Mouse (Mus musculus) heart, embryonic 12.5 days (tissue): Measurements from ENCODE around the gene Tnfaip1. TPM values are rescaled to one million over a fixed set of nuclear protein-coding genes. Genes with fewer than 3 reads are reported as not detected.
A peak's percentile ranks its signal among the peaks of the same experiment; 100 is the strongest.

Source experiments
- ATAC-seq: fragments of 200-750 bp; cut with Nextera tagmentation; 2 replicates; pipeline ENCODE4 v1.8.0; 2017; ENCODE audit warnings: moderate TSS enrichment, moderate library complexity; ENCODE audit not compliant: insufficient number of reproducible peaks, low FRiP score
- H3K27ac ChIP-seq: fragments of 300-500 bp; sonication (generic); 2 replicates; pipeline ENCODE4 v1.5.1; 2016; ENCODE audit warnings: mild to moderate bottlenecking, moderate library complexity; ENCODE audit not compliant: poor library complexity, severe bottlenecking
- H3K27me3 ChIP-seq: fragments of 300-500 bp; sonication (generic); replicated peaks from 2 replicates; pipeline ENCODE4 v1.6.1; 2016; ENCODE audit warnings: mild to moderate bottlenecking, moderate library complexity
- H3K36me3 ChIP-seq: fragments of 300-500 bp; sonication (generic); 2 replicates; pipeline ENCODE4 v1.6.1; 2016; ENCODE audit warnings: mild to moderate bottlenecking, moderate library complexity
- H3K4me1 ChIP-seq: fragments of 300-500 bp; sonication (generic); replicated peaks from 2 replicates; pipeline ENCODE4 v1.6.1; 2016; ENCODE audit warnings: mild to moderate bottlenecking
- H3K4me2 ChIP-seq: fragments of 300-500 bp; sonication (generic); 2 replicates; pipeline ENCODE4 v1.6.1; 2016; ENCODE audit warnings: mild to moderate bottlenecking, moderate library complexity
- H3K4me3 ChIP-seq: fragments of 300-500 bp; sonication (generic); 2 replicates; pipeline ENCODE4 v1.5.1; 2016; ENCODE audit warnings: mild to moderate bottlenecking
- H3K9ac ChIP-seq: fragments of 300-500 bp; sonication (generic); 2 replicates; pipeline ENCODE4 v1.6.1; 2016; ENCODE audit warnings: mild to moderate bottlenecking, moderate library complexity
- H3K9me3 ChIP-seq: fragments of 300-500 bp; sonication (generic); replicated peaks from 2 replicates; pipeline ENCODE4 v1.6.1; 2016; ENCODE audit warnings: mild to moderate bottlenecking, moderate library complexity
- WGBS: fragments of 180-500 bp; shearing (Covaris S2); methylation state at CpG from one replicate; pipeline ENCODE4 v1.1.7; 2016; 5-methylcytosine and 5-hydroxymethylcytosine counted together
- polyA plus RNA-seq: library from polyadenylated mRNA; unstranded; fragments of >200 nt; fragmentation: Nextera tagmentation; extraction: Ambion mirVana; gene quantifications from 2 replicates; pipeline ENCODE4 v1.2.1, GENCODE M21; 2016

Gene Tnfaip1
- polyA plus RNA-seq, 1 experiment from 2014 or later = 80.1 TPM

DNA sequence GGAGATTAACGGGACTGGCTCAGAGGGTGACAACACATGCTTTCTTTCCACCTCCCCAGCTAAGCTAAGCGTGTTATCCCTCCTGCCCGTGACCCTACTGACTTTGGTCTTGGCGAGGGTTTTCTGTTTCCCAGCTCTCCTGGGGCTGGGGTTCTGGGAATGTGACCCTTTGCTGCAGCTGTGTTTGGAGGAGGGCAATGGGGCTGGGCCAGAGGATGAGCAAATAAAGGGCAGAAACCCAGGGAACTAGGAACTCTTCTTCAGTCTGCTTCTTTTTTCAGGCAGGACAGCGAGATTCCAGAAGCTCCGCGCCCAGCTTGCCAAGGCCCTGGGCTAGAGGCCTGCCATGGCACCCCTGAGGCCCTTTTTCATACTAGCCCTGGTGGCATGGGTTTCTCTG, 37.1 kb downstream of the Tnfaip1 start, which contains the start of gene Vtn:
TSS of gene Vtn (plus strand) at position 88 of the 400 bp plus-strand sequence.
- H3K27me3 ChIP-seq = peaks cover 85% of the 10 kb centered on the region
- WGBS = 63% methylated on average over 7 of the region's 7 CpGs
- no peaks in the 10 kb centered on the region for H3K36me3 ChIP-seq
- peaks cover 13% of the 10 kb centered on the region for H3K4me1 ChIP-seq
- no peak within 1 kb of the TSS for H3K27ac ChIP-seq
- H3K4me3 ChIP-seq = peak within 1 kb of the TSS; percentile 57
- no peaks in the 10 kb centered on the region for H3K9me3 ChIP-seq
- no peak for ATAC-seq
- H3K9ac ChIP-seq = no peak within 1 kb of the TSS
- H3K4me2 ChIP-seq = peak within 1 kb of the TSS; percentile 97

DNA sequence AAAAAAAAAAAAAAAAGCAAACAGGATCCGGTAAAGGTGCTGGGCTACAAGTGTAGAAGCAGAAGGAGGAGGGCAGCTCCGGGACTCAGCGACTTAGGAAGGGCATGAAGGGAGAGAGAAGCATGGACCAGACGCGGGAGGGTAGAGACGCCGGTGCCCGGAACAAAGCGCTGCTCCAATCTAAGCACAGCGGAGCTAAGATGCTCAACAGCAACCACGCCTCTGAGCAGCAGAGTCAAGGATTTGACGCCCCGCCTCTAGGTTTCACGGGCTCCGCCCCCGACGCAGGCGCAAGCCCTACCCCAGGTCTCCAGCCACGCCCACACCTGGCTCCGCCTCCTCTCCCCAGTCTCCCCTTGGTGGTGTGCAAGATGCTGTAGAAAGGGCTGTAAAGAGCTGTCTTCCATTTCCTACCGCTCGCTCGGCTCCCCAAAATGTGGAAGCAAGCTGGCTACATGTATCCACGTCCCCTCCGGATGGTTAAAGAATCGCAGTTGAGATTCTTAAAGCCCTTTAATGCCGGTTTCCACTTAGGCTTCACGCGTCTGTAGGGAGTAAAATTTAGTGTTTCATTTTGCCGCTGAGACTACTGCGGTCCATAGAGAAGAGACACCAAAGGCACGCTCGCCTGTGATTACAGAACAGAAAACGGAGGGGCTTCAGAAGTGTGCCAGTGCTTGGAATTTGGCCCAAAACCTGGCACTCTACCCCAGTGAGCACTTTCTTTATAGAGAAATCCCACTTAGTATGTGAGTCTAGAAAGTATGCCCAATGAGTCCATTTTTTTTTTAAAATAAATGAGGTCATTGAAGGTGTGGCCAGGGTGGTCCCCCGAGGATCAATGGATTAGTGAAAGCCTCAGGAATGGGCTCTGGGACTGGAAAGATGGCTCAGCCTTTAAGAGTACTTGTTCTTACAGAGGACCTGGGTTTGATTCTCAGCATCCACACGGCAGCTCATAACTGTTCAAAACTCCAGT, 38.3 kb downstream of the Tnfaip1 start, which contains the start of gene Sarm1:
TSS of gene Sarm1 (minus strand) at position 211 of the 979 bp plus-strand sequence.
- peak; percentile 93 for ATAC-seq
- no peaks in the 10 kb centered on the region for H3K36me3 ChIP-seq
- H3K27ac ChIP-seq = no peak within 1 kb of the TSS
- peaks cover 85% of the 10 kb centered on the region for H3K27me3 ChIP-seq
- H3K4me1 ChIP-seq = peaks cover 13% of the 10 kb centered on the region
- peak within 1 kb of the TSS; percentile 35; the same call in 1 of the 2 replicates for H3K9ac ChIP-seq
- H3K9me3 ChIP-seq = no peaks in the 10 kb centered on the region
- H3K4me2 ChIP-seq = peak within 1 kb of the TSS; percentile 97
- peak within 1 kb of the TSS; percentile 57 for H3K4me3 ChIP-seq
- 3% methylated on average over 36 of the region's 36 CpGs for WGBS

DNA sequence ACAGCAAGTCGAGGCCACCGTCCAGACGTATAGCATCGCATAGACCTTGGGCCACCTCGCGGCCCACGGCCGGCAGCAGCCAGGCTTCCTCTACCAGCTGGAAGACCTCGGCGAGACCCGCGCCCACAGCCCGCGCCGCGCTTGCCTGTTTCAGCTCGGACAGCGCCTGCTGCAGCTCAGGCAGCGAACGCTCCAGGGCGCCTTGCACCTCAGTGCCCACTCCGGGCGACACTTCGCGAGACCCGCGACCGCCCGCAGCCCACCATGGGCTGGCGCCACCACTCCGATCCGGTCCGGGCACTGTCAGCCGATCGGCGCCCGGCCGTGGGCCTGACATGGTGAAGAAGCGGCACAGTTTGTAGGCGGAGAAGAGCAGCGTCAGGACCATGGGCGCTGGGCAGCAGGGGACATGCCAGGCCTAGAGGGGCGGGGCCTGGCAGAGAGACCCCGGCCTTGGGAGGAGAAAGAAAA, 39.0 kb downstream of the Tnfaip1 start:
- Histone ChIP-seq H3K27ac (no peak overlapping the region), H3K36me3 (no peaks in the 10 kb centered on the region), H3K4me2 (peak overlapping the region; percentile 97), H3K4me1 (peaks cover 13% of the 10 kb centered on the region), H3K9ac (peak overlapping the region; percentile 35; the same call in 1 of the 2 replicates), H3K9me3 (no peaks in the 10 kb centered on the region), H3K4me3 (peak overlapping the region; percentile 57), H3K27me3 (peaks cover 87% of the 10 kb centered on the region)
- no peak for ATAC-seq
- under 1% methylated on average over 44 of the region's 44 CpGs for WGBS

DNA sequence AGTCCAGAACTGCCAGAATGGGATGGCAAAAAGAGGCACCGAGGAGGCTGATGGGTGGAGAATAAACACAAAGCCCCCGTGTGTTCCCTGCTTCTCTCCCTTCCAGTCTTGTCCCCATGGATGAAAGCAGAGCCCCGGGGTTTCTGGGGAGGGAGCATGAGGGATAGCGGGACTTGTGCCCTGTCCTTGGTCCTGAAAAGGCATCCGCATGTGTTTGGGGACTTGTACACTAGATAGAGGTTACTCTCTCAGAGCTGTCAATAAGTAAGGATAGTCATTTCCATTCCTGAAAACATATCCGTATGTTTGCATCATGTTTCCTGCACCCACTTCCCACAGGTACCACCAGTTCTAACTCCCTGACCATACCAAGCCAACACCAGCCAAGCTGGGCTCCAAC, 40.2 kb downstream of the Tnfaip1 start:
- Histone ChIP-seq H3K27me3 (peaks cover 87% of the 10 kb centered on the region), H3K9me3 (no peaks in the 10 kb centered on the region), H3K4me3 (no peak overlapping the region), H3K4me1 (peaks cover 15% of the 10 kb centered on the region), H3K4me2 (no peak overlapping the region), H3K9ac (no peak overlapping the region), H3K36me3 (no peaks in the 10 kb centered on the region), H3K27ac (no peak overlapping the region)
- no peak for ATAC-seq
- 4% methylated on average over 6 of the region's 6 CpGs for WGBS

DNA sequence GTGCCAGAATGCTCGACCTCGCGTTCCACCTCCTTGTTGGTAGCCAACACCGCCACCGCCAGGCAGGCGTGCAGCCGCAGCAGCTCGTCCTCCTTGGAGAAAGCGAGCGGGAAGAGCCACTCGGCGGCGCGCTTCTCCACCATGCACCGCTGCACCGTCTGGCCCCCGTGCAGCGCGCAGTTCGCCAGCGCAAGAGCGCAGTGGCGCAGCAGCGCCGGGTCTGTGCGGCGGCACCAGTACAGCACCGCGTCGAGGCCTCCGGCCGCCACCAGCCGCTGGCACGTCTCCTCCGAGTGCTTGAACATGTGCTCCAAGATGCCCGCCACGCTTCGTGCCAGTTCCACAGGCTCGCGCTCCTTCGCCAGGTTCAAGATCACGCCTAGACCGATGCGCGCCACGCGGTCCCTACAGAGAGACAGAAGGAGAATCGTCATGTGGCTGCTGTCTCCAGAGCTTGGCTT, 45.3 kb downstream of the Tnfaip1 start:
- no peak for ATAC-seq
- Histone ChIP-seq H3K9ac (no peak overlapping the region), H3K4me2 (peak overlapping the region; percentile 60), H3K4me1 (0 out of 2 replicates have a peak, but pooled peaks cover 8% of the 10 kb centered on the region), H3K9me3 (no peaks in the 10 kb centered on the region; the same call in 1 of the 2 replicates), H3K27ac (no peak overlapping the region), H3K36me3 (no peaks in the 10 kb centered on the region), H3K4me3 (peak overlapping the region; percentile 27), H3K27me3 (peaks cover 90% of the 10 kb centered on the region)
- 11% methylated on average over 47 of the region's 48 CpGs for WGBS

DNA sequence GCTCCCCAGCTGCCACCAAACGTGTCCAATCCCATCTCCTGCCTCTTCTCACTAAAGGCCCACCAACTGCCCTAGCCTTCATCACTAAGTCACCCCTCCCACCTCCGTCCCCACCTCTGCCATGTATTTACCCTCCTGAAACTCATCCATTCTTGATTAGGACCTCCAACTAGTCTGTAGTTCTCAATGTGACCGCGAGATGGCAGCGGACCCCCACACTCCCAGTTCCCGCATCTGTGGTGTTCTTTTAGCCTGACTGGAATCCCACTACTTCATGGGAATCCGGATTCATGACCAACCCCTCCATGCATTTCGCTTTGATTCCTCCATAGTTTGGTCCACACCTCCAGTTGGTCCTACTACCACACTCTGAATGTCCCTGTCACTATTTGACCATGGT, 48.0 kb downstream of the Tnfaip1 start:
- H3K4me3 ChIP-seq = no peak overlapping the region
- H3K27me3 ChIP-seq = peaks cover 88% of the 10 kb centered on the region
- H3K27ac ChIP-seq = no peak overlapping the region
- no peak overlapping the region for H3K9ac ChIP-seq
- H3K4me2 ChIP-seq = no peak overlapping the region
- no peak for ATAC-seq
- 0 out of 2 replicates have a peak, but pooled peaks cover 8% of the 10 kb centered on the region for H3K4me1 ChIP-seq
- 5% methylated on average over 8 of the region's 8 CpGs for WGBS
- no peaks in the 10 kb centered on the region; the same call in 1 of the 2 replicates for H3K9me3 ChIP-seq
- no peaks in the 10 kb centered on the region for H3K36me3 ChIP-seq

DNA sequence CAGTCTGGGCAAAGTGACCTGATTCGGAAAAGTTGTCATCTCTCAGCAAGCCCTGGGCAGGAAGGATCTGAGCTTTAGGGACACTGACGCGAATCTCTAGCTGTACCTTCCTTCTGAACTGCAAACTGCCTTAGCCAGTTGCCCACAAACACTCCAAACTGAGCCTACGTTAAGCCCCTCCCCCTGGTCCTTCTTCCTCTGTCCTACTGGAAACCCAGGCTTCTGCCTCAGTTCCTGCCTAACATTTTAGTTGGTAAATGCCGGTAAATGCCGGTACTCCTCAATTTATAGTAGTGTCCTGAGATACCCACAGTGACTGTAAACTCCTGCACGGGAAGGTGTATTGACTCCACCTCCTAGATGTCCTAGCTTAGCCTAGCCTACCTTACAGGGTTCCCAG, 52.5 kb downstream of the Tnfaip1 start:
- Histone ChIP-seq H3K4me1 (no peaks in the 10 kb centered on the region), H3K27ac (no peak overlapping the region), H3K4me3 (no peak overlapping the region), H3K9me3 (no peaks in the 10 kb centered on the region; the same call in 1 of the 2 replicates), H3K36me3 (no peaks in the 10 kb centered on the region), H3K4me2 (no peak overlapping the region), H3K9ac (no peak overlapping the region), H3K27me3 (peaks cover 78% of the 10 kb centered on the region)
- ATAC-seq = no peak
- 51% methylated on average over 7 of the region's 7 CpGs for WGBS

DNA sequence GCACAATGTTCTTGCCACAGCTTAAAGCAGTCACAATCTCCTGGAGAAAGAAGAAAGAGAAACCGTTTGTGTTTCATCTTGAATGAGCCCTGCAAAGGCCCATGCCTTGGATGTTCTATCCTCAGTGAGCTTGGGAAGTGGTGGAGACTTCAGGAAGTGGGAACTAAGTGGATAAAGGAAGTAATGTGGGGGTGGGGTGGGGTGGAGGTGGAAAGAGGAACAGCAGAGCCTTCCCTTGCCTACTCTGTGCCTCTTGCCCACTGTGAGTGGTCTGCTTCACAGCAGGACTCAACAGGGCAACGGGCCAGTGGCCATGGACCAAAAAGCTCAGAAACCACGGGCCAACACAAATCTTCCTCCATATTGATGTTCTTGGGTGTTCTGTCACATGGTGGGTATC, 60.8 kb downstream of the Tnfaip1 start:
- H3K9me3 ChIP-seq = no peaks in the 10 kb centered on the region
- H3K4me2 ChIP-seq = no peak overlapping the region
- no peak overlapping the region for H3K27ac ChIP-seq
- no peak for ATAC-seq
- no peak overlapping the region for H3K4me3 ChIP-seq
- no peaks in the 10 kb centered on the region for H3K4me1 ChIP-seq
- WGBS = 56% methylated on average over 3 of the region's 3 CpGs
- peaks cover 11% of the 10 kb centered on the region; the same call in 1 of the 2 replicates for H3K27me3 ChIP-seq
- no peaks in the 10 kb centered on the region for H3K36me3 ChIP-seq
- H3K9ac ChIP-seq = no peak overlapping the region

Other genes with a start within 250 kb of the Tnfaip1 start
- gene BC030499, start 245.5 kb downstream of the Tnfaip1 start, polyA plus RNA-seq = 0.54 TPM in 1 of 2 replicates, not detected in the other
- gene Spag5, start 234.8 kb downstream of the Tnfaip1 start, polyA plus RNA-seq = 27.2 and 34.0 TPM in 2 replicates
- 10.0 and 12.6 TPM in 2 replicates for gene Aldoc, start 213.4 kb downstream of the Tnfaip1 start, polyA plus RNA-seq
- 71.4 and 75.6 TPM in 2 replicates for gene Pigs, start 207.9 kb downstream of the Tnfaip1 start, polyA plus RNA-seq
- 45.6 and 47.7 TPM in 2 replicates for gene Unc119, start 192.8 kb downstream of the Tnfaip1 start, polyA plus RNA-seq
- not detected in 2 replicates for gene Foxn1, start 149.8 kb downstream of the Tnfaip1 start, polyA plus RNA-seq
- gene Slc13a2, start 114.1 kb downstream of the Tnfaip1 start, polyA plus RNA-seq = not detected in 2 replicates
- gene Slc46a1, start 70.6 kb downstream of the Tnfaip1 start, polyA plus RNA-seq = 6.0 and 7.3 TPM in 2 replicates
- gene Sarm1, start 38.6 kb downstream of the Tnfaip1 start, polyA plus RNA-seq = 0.31 and 0.40 TPM in 2 replicates
- 0.45 and 3.6 TPM in 2 replicates for gene Vtn, start 37.2 kb downstream of the Tnfaip1 start, polyA plus RNA-seq
- not detected in 2 replicates for gene Sebox, start 32.9 kb downstream of the Tnfaip1 start, polyA plus RNA-seq
- 49.6 and 49.9 TPM in 2 replicates for gene Tmem199, start 24.2 kb downstream of the Tnfaip1 start, polyA plus RNA-seq
- 146 TPM in 2 replicates for gene Poldip2, start 24.1 kb downstream of the Tnfaip1 start, polyA plus RNA-seq
- gene Ift20, start within 50 bp of the Tnfaip1 start, polyA plus RNA-seq = 96.2 and 104 TPM in 2 replicates
- gene Tmem97, start 14.4 kb upstream of the Tnfaip1 start, polyA plus RNA-seq = 58.4 and 65.9 TPM in 2 replicates
- 13.4 and 13.7 TPM in 2 replicates for gene Nlk, start 161.0 kb upstream of the Tnfaip1 start, polyA plus RNA-seq
- 25.2 and 28.1 TPM in 2 replicates for gene Ccnq, start 215.4 kb upstream of the Tnfaip1 start, polyA plus RNA-seq